Mouse (Mus musculus): ENCODE results near the gene Spp1. TPM values are rescaled to one million over a fixed set of nuclear protein-coding genes. Genes with fewer than 3 reads are reported as not detected.
"Not testable (repeated sequence)": the region's sequence is repeated elsewhere in the genome, so short reads cannot be mapped to it uniquely, and the experiment has no call there.

Spp1 gene
- total RNA-seq, 4 experiments from 2014 or later: 14.1 to 367 (median 92.9) TPM

GRCm38 (mm10) chr5:104436406-104437076 is 1.6 kb downstream of the Spp1 start:
- no peak for DNase-seq

- DNase-seq: no peak
Measured at GRCm38 (mm10) chr5:104442396-104442795, 7.5 kb downstream of the Spp1 start.

- DNase-seq: no peak
Measured at GRCm38 (mm10) chr5:104442850-104443249, 7.9 kb downstream of the Spp1 start.

- DNase-seq: peak; percentile 67
Measured at GRCm38 (mm10) chr5:104446156-104446555, 11.2 kb downstream of the Spp1 start.

- DNase-seq: not testable (repeated sequence)
Measured at GRCm38 (mm10) chr5:104448346-104448745, 13.4 kb downstream of the Spp1 start.

GRCm38 (mm10) chr5:104449491-104449890 is 14.6 kb downstream of the Spp1 start:
- no peak for DNase-seq

- DNase-seq: no peak
Measured at GRCm38 (mm10) chr5:104453075-104453474, 18.2 kb downstream of the Spp1 start.

- DNase-seq: no peak
Measured at GRCm38 (mm10) chr5:104454564-104454963, 19.6 kb downstream of the Spp1 start.

GRCm38 (mm10) chr5:104458832-104459705 is 24.2 kb downstream of the Spp1 start, which contains the start of gene Pkd2:
Gene Pkd2, plus strand, starts transcription at chr5:104459450.
- peak; percentile 67 for DNase-seq

- DNase-seq: peak; percentile 32
Measured at GRCm38 (mm10) chr5:104459706-104460455, 25.0 kb downstream of the Spp1 start.

GRCm38 (mm10) chr5:104460456-104460838 is 25.5 kb downstream of the Spp1 start:
- no peak for DNase-seq

GRCm38 (mm10) chr5:104460856-104461255 is 25.9 kb downstream of the Spp1 start:
- DNase-seq: no peak

- DNase-seq: peak; percentile 67
Measured at GRCm38 (mm10) chr5:104465279-104465678, 30.4 kb downstream of the Spp1 start.

- no peak for DNase-seq
Measured at GRCm38 (mm10) chr5:104465731-104466130, 30.8 kb downstream of the Spp1 start.

- no peak for DNase-seq
Measured at GRCm38 (mm10) chr5:104466816-104467215, 31.9 kb downstream of the Spp1 start.

GRCm38 (mm10) chr5:104468586-104468985 is 33.7 kb downstream of the Spp1 start:
- no peak for DNase-seq

- no peak for DNase-seq
Measured at GRCm38 (mm10) chr5:104470981-104471391, 36.1 kb downstream of the Spp1 start.

GRCm38 (mm10) chr5:104472371-104472770 is 37.5 kb downstream of the Spp1 start:
- DNase-seq: no peak

GRCm38 (mm10) chr5:104480367-104480766 is 45.4 kb downstream of the Spp1 start:
- no peak for DNase-seq

GRCm38 (mm10) chr5:104482856-104483255 is 47.9 kb downstream of the Spp1 start:
- no peak for DNase-seq

Measured in adrenal gland, adult 8-10 months (tissue).